Mouse (Mus musculus): ENCODE measurements around the gene Ptk7.

DNA sequence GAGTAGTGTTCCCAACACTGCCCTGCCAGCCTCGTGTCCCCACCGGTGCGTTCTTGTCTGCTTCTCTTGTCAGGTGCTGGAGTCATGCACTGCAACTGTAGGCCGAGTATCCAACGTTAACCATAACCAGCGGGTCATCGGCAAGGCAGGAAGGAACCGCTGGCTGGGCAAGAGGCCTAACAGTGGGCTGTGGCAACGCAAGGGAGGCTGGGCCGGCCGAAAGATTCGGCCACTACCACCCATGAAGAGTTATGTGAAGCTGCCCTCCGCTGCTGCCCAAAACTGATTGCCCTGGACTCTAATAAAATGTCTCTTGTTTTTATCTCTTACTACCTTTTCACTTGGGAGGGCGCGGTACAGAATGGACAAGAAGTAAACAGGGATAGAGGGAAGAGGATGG is 20.5 kb upstream of the Ptk7 start:
- TF ChIP-seq CTCF (conservative IDR thresholded peaks at IDR 0.05; ENCODE audit: low read length) (no peak), NANOG (IDR thresholded peaks at IDR 0.05; ENCODE audit: borderline replicate concordance, low read length) (no peak)
